Mouse (Mus musculus) hindlimb bud, embryonic 11.5 days (tissue): Measurements from ENCODE around the gene Fbxo7.
A peak's percentile ranks its signal among the peaks of the same experiment; 100 is the strongest.
"Not testable (repeated sequence)": the region's sequence is repeated elsewhere in the genome, so short reads cannot be mapped to it uniquely, and the experiment has no call there.

ENCODE experiments used
- DNase-seq: peaks from one replicate; pipeline ENCODE4 v3.0.0-alpha.2; 2012; ENCODE audit warnings: low read depth, low spot score; ENCODE audit errors: extremely low spot score

The Fbxo7 gene

GRCm38 (mm10) chr10:86021749-86022473, at the start of gene Fbxo7:
Gene Fbxo7, plus strand, starts transcription at chr10:86021972.
- peak; percentile 46 for DNase-seq

- no peak for DNase-seq
Observed at GRCm38 (mm10) chr10:85972915-85973314, 48.9 kb upstream of the Fbxo7 start.

- no peak for DNase-seq
Observed at GRCm38 (mm10) chr10:85989412-85990115, 32.2 kb upstream of the Fbxo7 start.

- DNase-seq, result no peak
Observed at GRCm38 (mm10) chr10:85992412-85992811, 29.4 kb upstream of the Fbxo7 start.

- DNase-seq, result no peak
Observed at GRCm38 (mm10) chr10:85993836-85994235, 27.9 kb upstream of the Fbxo7 start.

GRCm38 (mm10) chr10:85994543-85995104, 27.1 kb upstream of the Fbxo7 start:
- DNase-seq, result no peak

- DNase-seq, result no peak
Observed at GRCm38 (mm10) chr10:86000447-86000846, 21.3 kb upstream of the Fbxo7 start.

GRCm38 (mm10) chr10:86006455-86006854, 15.3 kb upstream of the Fbxo7 start:
- DNase-seq, result no peak

- DNase-seq, result no peak
Observed at GRCm38 (mm10) chr10:86009688-86010087, 12.1 kb upstream of the Fbxo7 start.

- no peak for DNase-seq
Observed at GRCm38 (mm10) chr10:86010636-86011035, 11.1 kb upstream of the Fbxo7 start.

GRCm38 (mm10) chr10:86011172-86011571, 10.6 kb upstream of the Fbxo7 start:
- DNase-seq, result no peak

GRCm38 (mm10) chr10:86011781-86012180, 10.0 kb upstream of the Fbxo7 start, which contains the start of gene Bpifc:
Gene Bpifc, minus strand, starts transcription at chr10:86011895.
- no peak for DNase-seq

- no peak for DNase-seq
Observed at GRCm38 (mm10) chr10:86017781-86018180, 4.0 kb upstream of the Fbxo7 start.

GRCm38 (mm10) chr10:86018813-86019212, 3.0 kb upstream of the Fbxo7 start:
- no peak for DNase-seq

GRCm38 (mm10) chr10:86021408-86021748, 394 bp upstream of the Fbxo7 start:
- DNase-seq, result no peak

GRCm38 (mm10) chr10:86022474-86022816, 673 bp downstream of the Fbxo7 start:
- DNase-seq, result peak; percentile 18

- no peak for DNase-seq
Observed at GRCm38 (mm10) chr10:86023149-86023548, 1.4 kb downstream of the Fbxo7 start.

- DNase-seq, result no peak
Observed at GRCm38 (mm10) chr10:86025906-86026305, 4.1 kb downstream of the Fbxo7 start.

- DNase-seq, result no peak
Observed at GRCm38 (mm10) chr10:86026354-86026753, 4.6 kb downstream of the Fbxo7 start.

- not testable (repeated sequence) for DNase-seq
Observed at GRCm38 (mm10) chr10:86026807-86027206, 5.0 kb downstream of the Fbxo7 start.

- no peak for DNase-seq
Observed at GRCm38 (mm10) chr10:86030743-86031142, 9.0 kb downstream of the Fbxo7 start.

GRCm38 (mm10) chr10:86032517-86032916, 10.7 kb downstream of the Fbxo7 start:
- no peak for DNase-seq
